Mouse (Mus musculus): ENCODE data around the gene Aplf.

GRCm38 (mm10) chr6:87671771-87672517, at the start of gene Aplf:
- no peak for TF ChIP-seq ZC3H11A (IDR thresholded peaks at IDR 0.05; ENCODE audit: borderline replicate concordance, low read depth, low read length)
- peak; percentile 44; the same call in 1 of the 2 replicates for TF ChIP-seq CHD2 (IDR thresholded peaks at IDR 0.05; ENCODE audit: low read depth, low read length)
